Mouse (Mus musculus): ENCODE measurements around the gene Tat. TPM values are rescaled to one million over a fixed set of nuclear protein-coding genes. Genes with fewer than 3 reads are reported as not detected.

Tat gene
- total and polyA plus RNA-seq, 3 experiments, result 0.22 TPM; not detected in 2

DNA sequence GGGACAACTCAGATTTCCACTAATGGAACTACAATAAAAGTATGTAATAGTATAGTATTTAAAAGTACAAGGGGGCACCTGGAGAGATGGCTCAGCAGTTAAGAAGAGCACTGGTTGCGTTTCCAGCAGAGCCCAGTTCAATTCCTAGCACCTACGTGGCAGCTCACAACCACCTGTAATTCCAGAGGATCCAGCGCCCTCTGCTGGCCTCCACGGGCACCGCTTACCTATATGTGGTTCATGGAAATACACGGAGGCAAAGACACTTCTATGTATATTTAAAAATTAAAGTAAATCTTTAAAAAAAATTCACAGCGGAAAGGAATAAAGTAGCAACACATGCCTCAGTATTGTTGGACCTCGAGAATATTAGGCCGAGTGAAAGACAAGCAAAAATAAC, 12.7 kb downstream of the Tat start:
- DNase-seq (ENCODE audit: low spot score) (no peak), ATAC-seq (ENCODE audit: extremely low read depth, insufficient number of reproducible peaks, low FRiP score, poor library complexity, severe bottlenecking) (no peak; the same call in 1 of the 2 replicates)
- Histone ChIP-seq H3K27me3 (ENCODE audit: insufficient read depth, low read length) (no peaks in the 10 kb centered on the region; the same call in 1 of the 2 replicates), H3K4me3 (ENCODE audit: low read depth, low read length) (no peak overlapping the region), H3K9me3 (replicated peaks) (no peaks in the 10 kb centered on the region), H3K4me1 (ENCODE audit: insufficient read depth, low read depth, low read length) (no peaks in the 10 kb centered on the region), H3K36me3 (replicated peaks) (no peaks in the 10 kb centered on the region)
- TF ChIP-seq CTCF (IDR thresholded peaks at IDR 0.05; ENCODE audit: low read depth, low read length) (peak; percentile 32; the same call in 1 of the 2 replicates), GATA2 (IDR thresholded peaks at IDR 0.05; ENCODE audit: borderline replicate concordance, low read depth, low read length) (no peak)

- H3K9me3 ChIP-seq (replicated peaks), result no peaks in the 10 kb centered on the region
- H3K36me3 ChIP-seq (replicated peaks), result no peaks in the 10 kb centered on the region
- H3K4me3 ChIP-seq (ENCODE audit: low read depth, low read length), result no peak overlapping the region
- TF ChIP-seq TAL1 (conservative IDR thresholded peaks at IDR 0.05; ENCODE audit: low read depth, low read length) (no peak), POLR2AphosphoS5 (IDR thresholded peaks at IDR 0.05; ENCODE audit: insufficient replicate concordance, low read depth, low read length) (no peak), GATA2 (IDR thresholded peaks at IDR 0.05; ENCODE audit: borderline replicate concordance, low read depth, low read length) (no peak), CTCF (IDR thresholded peaks at IDR 0.05; ENCODE audit: low read depth, low read length) (no peak), GATA1 (IDR thresholded peaks at IDR 0.05; ENCODE audit: borderline replicate concordance, low read length) (no peak)
- no peak for ATAC-seq (ENCODE audit: extremely low read depth, insufficient number of reproducible peaks, low FRiP score, poor library complexity, severe bottlenecking)
- no peak for DNase-seq (ENCODE audit: low spot score)
- no peaks in the 10 kb centered on the region for H3K4me1 ChIP-seq (ENCODE audit: insufficient read depth, low read depth, low read length)
- no peaks in the 10 kb centered on the region; the same call in 1 of the 2 replicates for H3K27me3 ChIP-seq (ENCODE audit: insufficient read depth, low read length)
Measured at GRCm38 (mm10) chr8:110004300-110004699, 14.1 kb downstream of the Tat start.

DNA sequence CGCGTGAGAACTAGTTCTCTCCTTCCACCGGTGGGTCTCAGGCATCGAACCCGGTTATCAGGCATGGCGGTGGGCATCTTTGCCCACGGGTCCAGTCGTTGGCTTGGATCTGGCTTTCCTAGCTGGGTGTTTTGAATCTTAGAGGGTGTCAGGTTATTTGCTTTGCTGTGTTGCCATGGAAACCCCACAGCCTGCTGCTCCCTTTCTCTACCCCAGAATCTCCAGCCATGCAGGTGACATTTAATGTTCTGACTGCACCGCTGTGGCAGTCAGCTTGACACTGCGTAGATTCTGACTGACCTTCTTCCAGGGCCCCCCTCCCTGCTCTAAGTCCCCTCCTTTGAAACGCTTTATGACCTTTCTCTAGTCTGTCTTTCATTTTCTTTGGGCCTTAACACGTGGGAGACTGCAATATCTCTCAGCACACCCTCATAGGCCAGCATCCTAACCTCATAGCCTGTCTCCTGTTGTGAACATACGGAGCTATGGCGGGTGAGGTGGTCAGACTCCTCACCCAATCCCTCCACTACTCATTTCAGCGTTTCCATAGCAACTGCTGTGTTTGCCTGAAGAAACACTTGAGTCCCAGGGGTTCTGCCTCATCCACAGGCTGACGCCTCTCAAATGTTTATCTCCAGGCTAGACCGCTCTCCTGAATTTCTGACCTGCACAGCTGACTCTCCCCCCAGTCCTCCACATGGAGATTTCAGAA, 16.2 kb downstream of the Tat start:
- DNase-seq (ENCODE audit: low spot score) (no peak), ATAC-seq (ENCODE audit: extremely low read depth, insufficient number of reproducible peaks, low FRiP score, poor library complexity, severe bottlenecking) (no peak)
- no peaks in the 10 kb centered on the region for H3K9me3 ChIP-seq (replicated peaks)
- TF ChIP-seq GATA2 (IDR thresholded peaks at IDR 0.05; ENCODE audit: borderline replicate concordance, low read depth, low read length) (no peak), CTCF (IDR thresholded peaks at IDR 0.05; ENCODE audit: low read depth, low read length) (no peak), GATA1 (IDR thresholded peaks at IDR 0.05; ENCODE audit: borderline replicate concordance, low read length) (no peak), POLR2AphosphoS5 (IDR thresholded peaks at IDR 0.05; ENCODE audit: insufficient replicate concordance, low read depth, low read length) (no peak), TAL1 (conservative IDR thresholded peaks at IDR 0.05; ENCODE audit: low read depth, low read length) (no peak)
- no peaks in the 10 kb centered on the region for H3K36me3 ChIP-seq (replicated peaks)
- no peaks in the 10 kb centered on the region; the same call in 1 of the 2 replicates for H3K27me3 ChIP-seq (ENCODE audit: insufficient read depth, low read length)
- H3K4me1 ChIP-seq (ENCODE audit: insufficient read depth, low read depth, low read length), result no peaks in the 10 kb centered on the region
- no peak overlapping the region for H3K4me3 ChIP-seq (ENCODE audit: low read depth, low read length)

- ATAC-seq (ENCODE audit: extremely low read depth, insufficient number of reproducible peaks, low FRiP score, poor library complexity, severe bottlenecking) (no peak), DNase-seq (ENCODE audit: low spot score) (no peak)
- Histone ChIP-seq H3K9me3 (replicated peaks) (no peaks in the 10 kb centered on the region), H3K36me3 (replicated peaks) (no peaks in the 10 kb centered on the region), H3K4me1 (ENCODE audit: insufficient read depth, low read depth, low read length) (no peaks in the 10 kb centered on the region), H3K4me3 (ENCODE audit: low read depth, low read length) (no peak overlapping the region), H3K27me3 (ENCODE audit: insufficient read depth, low read length) (no peaks in the 10 kb centered on the region; the same call in 1 of the 2 replicates)
- no peak for TF ChIP-seq TAL1 (conservative IDR thresholded peaks at IDR 0.05; ENCODE audit: low read depth, low read length)
- TF ChIP-seq CTCF (IDR thresholded peaks at IDR 0.05; ENCODE audit: low read depth, low read length), result no peak
- no peak for TF ChIP-seq GATA1 (IDR thresholded peaks at IDR 0.05; ENCODE audit: borderline replicate concordance, low read length)
Measured at GRCm38 (mm10) chr8:110008228-110008994, 18.2 kb downstream of the Tat start.

- H3K27me3 ChIP-seq (ENCODE audit: insufficient read depth, low read length), result no peaks in the 10 kb centered on the region; the same call in 1 of the 2 replicates
- DNase-seq (ENCODE audit: low spot score) (no peak), ATAC-seq (ENCODE audit: extremely low read depth, insufficient number of reproducible peaks, low FRiP score, poor library complexity, severe bottlenecking) (no peak)
- no peak overlapping the region for H3K4me3 ChIP-seq (ENCODE audit: low read depth, low read length)
- H3K4me1 ChIP-seq (ENCODE audit: insufficient read depth, low read depth, low read length), result no peaks in the 10 kb centered on the region
- H3K9me3 ChIP-seq (replicated peaks), result no peaks in the 10 kb centered on the region
- no peaks in the 10 kb centered on the region for H3K36me3 ChIP-seq (replicated peaks)
- no peak for TF ChIP-seq GATA1 (IDR thresholded peaks at IDR 0.05; ENCODE audit: borderline replicate concordance, low read length)
Measured at GRCm38 (mm10) chr8:110008995-110009446, 18.8 kb downstream of the Tat start.

DNA sequence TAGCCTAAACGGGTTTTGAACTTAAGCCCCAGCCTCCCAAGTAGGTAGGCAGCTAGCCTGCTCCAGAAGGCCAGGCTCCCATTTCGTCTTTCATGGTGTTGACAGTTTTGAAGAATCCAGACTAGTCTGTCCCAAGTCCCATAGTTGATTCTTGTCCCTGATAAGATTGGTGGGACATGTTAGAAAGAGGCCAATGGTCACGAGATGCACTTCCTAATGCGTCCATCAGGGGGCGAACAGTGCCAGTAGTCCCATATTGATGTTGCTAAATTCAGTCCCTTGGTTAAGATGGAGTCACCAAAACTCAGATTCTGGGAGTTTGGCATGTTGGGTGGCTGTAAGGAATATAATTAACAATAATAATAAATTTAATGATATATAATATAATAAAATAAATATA, 20.6 kb downstream of the Tat start:
- Histone ChIP-seq H3K4me1 (ENCODE audit: insufficient read depth, low read depth, low read length) (no peaks in the 10 kb centered on the region), H3K9me3 (replicated peaks) (no peaks in the 10 kb centered on the region), H3K27me3 (ENCODE audit: insufficient read depth, low read length) (no peaks in the 10 kb centered on the region; the same call in 1 of the 2 replicates), H3K36me3 (replicated peaks) (no peaks in the 10 kb centered on the region), H3K4me3 (ENCODE audit: low read depth, low read length) (no peak overlapping the region)
- ATAC-seq (ENCODE audit: extremely low read depth, insufficient number of reproducible peaks, low FRiP score, poor library complexity, severe bottlenecking), result no peak
- peak; percentile 8 for DNase-seq (ENCODE audit: low spot score)
- no peak for TF ChIP-seq TAL1 (conservative IDR thresholded peaks at IDR 0.05; ENCODE audit: low read depth, low read length)
- peak; percentile 48; the same call in 1 of the 2 replicates for TF ChIP-seq CTCF (IDR thresholded peaks at IDR 0.05; ENCODE audit: low read depth, low read length)
